Mouse (Mus musculus): ENCODE measurements around the gene Ybx3. TPM values are rescaled to one million over a fixed set of nuclear protein-coding genes. Genes with fewer than 3 reads are reported as not detected.

Ybx3 gene
- polyA plus RNA-seq, 1 experiment from 2014 or later: 19.5 TPM

GRCm38 (mm10) chr6:131353352-131353919 is 34.8 kb downstream of the Ybx3 start, which contains the start of gene Styk1:
TSS of gene Styk1 (minus strand) at chr6:131353597.
- H3K9me3 ChIP-seq: no peaks in the 10 kb centered on the region
- H3K4me2 ChIP-seq (replicated peaks): peak within 1 kb of the TSS; percentile 65
- no peaks in the 10 kb centered on the region for H3K36me3 ChIP-seq
- H3K9ac ChIP-seq (replicated peaks): peak within 1 kb of the TSS; percentile 36; the same call in 1 of the 2 replicates
- no peaks in the 10 kb centered on the region for H3K27me3 ChIP-seq
- H3K4me3 ChIP-seq: peak within 1 kb of the TSS; percentile 35
- H3K27ac ChIP-seq (replicated peaks): no peak within 1 kb of the TSS
- 1% methylated on average over 16 of the region's 16 CpGs for WGBS
- ATAC-seq (replicated peaks): peak; percentile 92
- peaks cover 6% of the 10 kb centered on the region; the same call in 1 of the 2 replicates for H3K4me1 ChIP-seq

- Histone ChIP-seq H3K36me3 (no peaks in the 10 kb centered on the region), H3K9me3 (no peaks in the 10 kb centered on the region), H3K4me1 (no peaks in the 10 kb centered on the region), H3K4me3 (no peak overlapping the region), H3K9ac (replicated peaks) (no peak overlapping the region), H3K4me2 (replicated peaks) (no peak overlapping the region), H3K27ac (replicated peaks) (no peak overlapping the region), H3K27me3 (no peaks in the 10 kb centered on the region)
- WGBS: 94% methylated on average over 2 of the region's 2 CpGs
- ATAC-seq (replicated peaks): no peak
These were observed 41.2 kb downstream of the Ybx3 start for GRCm38 (mm10) chr6:131347026-131347425.

GRCm38 (mm10) chr6:131344346-131344745 is 43.9 kb downstream of the Ybx3 start:
- Histone ChIP-seq H3K4me3 (no peak overlapping the region), H3K4me1 (no peaks in the 10 kb centered on the region), H3K36me3 (no peaks in the 10 kb centered on the region), H3K27me3 (no peaks in the 10 kb centered on the region), H3K9me3 (no peaks in the 10 kb centered on the region), H3K27ac (replicated peaks) (no peak overlapping the region), H3K9ac (replicated peaks) (no peak overlapping the region), H3K4me2 (replicated peaks) (no peak overlapping the region)
- no peak for ATAC-seq (replicated peaks)
- 84% methylated on average over 7 of the region's 7 CpGs for WGBS

- Histone ChIP-seq H3K27me3 (no peaks in the 10 kb centered on the region), H3K27ac (replicated peaks) (no peak overlapping the region), H3K4me2 (replicated peaks) (no peak overlapping the region), H3K4me1 (no peaks in the 10 kb centered on the region), H3K9ac (replicated peaks) (no peak overlapping the region), H3K9me3 (no peaks in the 10 kb centered on the region), H3K36me3 (no peaks in the 10 kb centered on the region), H3K4me3 (no peak overlapping the region)
- WGBS: 80% methylated on average over 3 of the region's 3 CpGs
- no peak for ATAC-seq (replicated peaks)
These were observed 48.2 kb downstream of the Ybx3 start for GRCm38 (mm10) chr6:131340082-131340481.

GRCm38 (mm10) chr6:131339309-131339708 is 49.0 kb downstream of the Ybx3 start:
- Histone ChIP-seq H3K9me3 (no peaks in the 10 kb centered on the region), H3K9ac (replicated peaks) (no peak overlapping the region), H3K27me3 (no peaks in the 10 kb centered on the region), H3K27ac (replicated peaks) (no peak overlapping the region), H3K4me2 (replicated peaks) (no peak overlapping the region), H3K4me1 (no peaks in the 10 kb centered on the region), H3K36me3 (no peaks in the 10 kb centered on the region), H3K4me3 (no peak overlapping the region)
- WGBS: 84% methylated on average over 3 of the region's 3 CpGs
- no peak for ATAC-seq (replicated peaks)

- H3K4me1 ChIP-seq: no peaks in the 10 kb centered on the region
- H3K9me3 ChIP-seq: no peaks in the 10 kb centered on the region
- H3K27ac ChIP-seq (replicated peaks): no peak overlapping the region
- H3K9ac ChIP-seq (replicated peaks): no peak overlapping the region
- no peaks in the 10 kb centered on the region for H3K36me3 ChIP-seq
- no peak for ATAC-seq (replicated peaks)
- 77% methylated on average over 1 of the region's 1 CpGs for WGBS
- H3K4me2 ChIP-seq (replicated peaks): no peak overlapping the region
- H3K27me3 ChIP-seq: no peaks in the 10 kb centered on the region
- H3K4me3 ChIP-seq: no peak overlapping the region
These were observed 49.5 kb downstream of the Ybx3 start for GRCm38 (mm10) chr6:131338787-131339186.

- Histone ChIP-seq H3K4me1 (no peaks in the 10 kb centered on the region), H3K27ac (replicated peaks) (no peak overlapping the region), H3K9me3 (no peaks in the 10 kb centered on the region), H3K4me2 (replicated peaks) (no peak overlapping the region), H3K9ac (replicated peaks) (no peak overlapping the region), H3K36me3 (no peaks in the 10 kb centered on the region), H3K27me3 (no peaks in the 10 kb centered on the region), H3K4me3 (no peak overlapping the region)
- no peak for ATAC-seq (replicated peaks)
- 98% methylated on average over 2 of the region's 2 CpGs for WGBS
These were observed 61.2 kb downstream of the Ybx3 start for GRCm38 (mm10) chr6:131327076-131327475.

GRCm38 (mm10) chr6:131321854-131322639 is 66.2 kb downstream of the Ybx3 start:
- H3K4me2 ChIP-seq (replicated peaks): no peak overlapping the region
- H3K4me3 ChIP-seq: no peak overlapping the region
- no peaks in the 10 kb centered on the region for H3K36me3 ChIP-seq
- no peaks in the 10 kb centered on the region for H3K4me1 ChIP-seq
- WGBS: 74% methylated on average over 3 of the region's 3 CpGs
- no peaks in the 10 kb centered on the region for H3K9me3 ChIP-seq
- no peaks in the 10 kb centered on the region for H3K27me3 ChIP-seq
- no peak for ATAC-seq (replicated peaks)
- H3K9ac ChIP-seq (replicated peaks): no peak overlapping the region
- H3K27ac ChIP-seq (replicated peaks): no peak overlapping the region

- Histone ChIP-seq H3K36me3 (no peaks in the 10 kb centered on the region), H3K4me1 (no peaks in the 10 kb centered on the region), H3K27me3 (no peaks in the 10 kb centered on the region), H3K27ac (replicated peaks) (no peak overlapping the region), H3K9ac (replicated peaks) (no peak overlapping the region), H3K4me2 (replicated peaks) (no peak overlapping the region), H3K9me3 (no peaks in the 10 kb centered on the region; the same call in 1 of the 2 replicates), H3K4me3 (no peak overlapping the region)
- no peak for ATAC-seq (replicated peaks)
- WGBS: 87% methylated on average over 7 of the region's 7 CpGs
These were observed 71.8 kb downstream of the Ybx3 start for GRCm38 (mm10) chr6:131316155-131317101.

Other genes starting within 250 kb of the Ybx3 start
- not detected in 2 replicates for gene Klra2, start 141.1 kb downstream of the Ybx3 start, polyA plus RNA-seq (2015; fragmentation: Nextera tagmentation; extraction: Ambion mirVana)
- 47.6 and 55.0 TPM in 2 replicates for gene Magohb, start 95.2 kb downstream of the Ybx3 start, polyA plus RNA-seq (2015; fragmentation: Nextera tagmentation; extraction: Ambion mirVana)
- 3.4 and 4.3 TPM in 2 replicates for gene Styk1, start 34.9 kb downstream of the Ybx3 start, polyA plus RNA-seq (2015; fragmentation: Nextera tagmentation; extraction: Ambion mirVana)
- gene 5430401F13Rik, start 97.9 kb upstream of the Ybx3 start, polyA plus RNA-seq (2015; fragmentation: Nextera tagmentation; extraction: Ambion mirVana): not detected in 2 replicates
- gene Gm6619, start 97.9 kb upstream of the Ybx3 start, polyA plus RNA-seq (2015; fragmentation: Nextera tagmentation; extraction: Ambion mirVana): not detected in 2 replicates
- not detected in 2 replicates for gene Tas2r130, start 242.4 kb upstream of the Ybx3 start, polyA plus RNA-seq (2015; fragmentation: Nextera tagmentation; extraction: Ambion mirVana)

All from forebrain, embryonic 15.5 days (tissue).